Mouse (Mus musculus): ENCODE results near the gene Tpt1. TPM values are rescaled to one million over a fixed set of nuclear protein-coding genes. Genes with fewer than 3 reads are reported as not detected.

The Tpt1 gene
- total and polyA plus RNA-seq, 3 experiments = 698 to 1,876 (median 1,607) TPM

- Histone ChIP-seq H3K27ac (ENCODE audit: insufficient read depth, low read depth) (no peak overlapping the region), H3K4me3 (replicated peaks in 1 of 3; ENCODE audit: low read depth in 2 of 3, low read length in 2 of 3, poor library complexity in 1 of 3) (no peak overlapping the region), H3K79me2 (replicated peaks; ENCODE audit: control insufficient read depth, extremely low read depth, insufficient read depth, poor library complexity, severe bottlenecking) (peaks cover 13% of the 10 kb centered on the region), H3K36me3 (replicated peaks in 1 of 2; ENCODE audit: control insufficient read depth in 1 of 2, insufficient read depth in 1 of 2, low read length in 1 of 2) (peaks cover 35 to 56% of the 10 kb centered on the region in 2 experiments), H3K9me3 (replicated peaks; ENCODE audit: low read length) (no peaks in the 10 kb centered on the region), H3K27me3 (replicated peaks) (no peaks in the 10 kb centered on the region), H3K9ac (ENCODE audit: insufficient read depth, low read depth) (no peak overlapping the region), H3K4me2 (ENCODE audit: insufficient read depth, low read depth, poor library complexity, severe bottlenecking) (no peak overlapping the region), H3K4me1 (ENCODE audit: control insufficient read depth in 1 of 2, insufficient read depth in 2 of 2) (peaks cover 0 to 23% of the 10 kb centered on the region in 2 experiments; a peak in 2 of 4 replicates)
- DNase-seq (ENCODE audit: extremely low read depth) = no peak
- TF ChIP-seq ETS1 (conservative IDR thresholded peaks at IDR 0.05; ENCODE audit: low read depth, low read length) = no peak
- TF ChIP-seq POLR2AphosphoS2 (IDR thresholded peaks at IDR 0.05; ENCODE audit: low read depth, low read length) = peak; percentile 73
- in situ Hi-C loops (cut with MboI; ENCODE audit: low pct_ligation_motif_present, low pct_unique_long_range_greater_than_20kb, low sequenced_read_pairs) = no loop called here
- dilution Hi-C loops (cut with MboI; ENCODE audit: extremely low pct_ligation_motif_present, extremely low pct_unique_long_range_greater_than_20kb, low sequenced_read_pairs) = no loop called here
Observed at GRCm38 (mm10) chr14:75849236-75849635, 4.3 kb downstream of the Tpt1 start.

GRCm38 (mm10) chr14:75849842-75850568 lies 5.1 kb downstream of the Tpt1 start:
- no peak overlapping the region for H3K4me3 ChIP-seq (replicated peaks in 1 of 3; ENCODE audit: low read depth in 2 of 3, low read length in 2 of 3, poor library complexity in 1 of 3)
- in situ Hi-C loops (cut with MboI; ENCODE audit: low pct_ligation_motif_present, low pct_unique_long_range_greater_than_20kb, low sequenced_read_pairs) = no loop called here
- H3K27me3 ChIP-seq (replicated peaks) = no peaks in the 10 kb centered on the region
- peaks cover 13% of the 10 kb centered on the region for H3K79me2 ChIP-seq (replicated peaks; ENCODE audit: control insufficient read depth, extremely low read depth, insufficient read depth, poor library complexity, severe bottlenecking)
- H3K4me2 ChIP-seq (ENCODE audit: insufficient read depth, low read depth, poor library complexity, severe bottlenecking) = no peak overlapping the region
- peak; percentile 33; the same call in 1 of the 2 replicates for TF ChIP-seq POLR2A (IDR thresholded peaks at IDR 0.05; ENCODE audit: low read depth, low read length)
- TF ChIP-seq RAD21 (IDR thresholded peaks at IDR 0.05; ENCODE audit: low read depth, low read length) = no peak
- TF ChIP-seq USF2 (conservative IDR thresholded peaks at IDR 0.05; ENCODE audit: low read depth, low read length) = no peak
- no peak for TF ChIP-seq MEF2A (IDR thresholded peaks at IDR 0.05; ENCODE audit: borderline replicate concordance, low read depth, low read length)
- no peak for TF ChIP-seq ZKSCAN1 (IDR thresholded peaks at IDR 0.05; ENCODE audit: borderline replicate concordance, low read depth, low read length)
- no peak for TF ChIP-seq RCOR1 (conservative IDR thresholded peaks at IDR 0.05; ENCODE audit: low read depth, low read length)
- H3K9ac ChIP-seq (ENCODE audit: insufficient read depth, low read depth) = no peak overlapping the region
- peaks cover 35 to 57% of the 10 kb centered on the region in 2 experiments for H3K36me3 ChIP-seq (replicated peaks in 1 of 2; ENCODE audit: control insufficient read depth in 1 of 2, insufficient read depth in 1 of 2, low read length in 1 of 2)
- dilution Hi-C loops (cut with MboI; ENCODE audit: extremely low pct_ligation_motif_present, extremely low pct_unique_long_range_greater_than_20kb, low sequenced_read_pairs) = no loop called here
- H3K4me1 ChIP-seq (ENCODE audit: control insufficient read depth in 1 of 2, insufficient read depth in 2 of 2) = peaks cover 0 to 23% of the 10 kb centered on the region in 2 experiments; a peak in 2 of 4 replicates
- DNase-seq (ENCODE audit: extremely low read depth) = peak; percentile 9
- H3K27ac ChIP-seq (ENCODE audit: insufficient read depth, low read depth) = no peak overlapping the region
- no peaks in the 10 kb centered on the region for H3K9me3 ChIP-seq (replicated peaks; ENCODE audit: low read length)

GRCm38 (mm10) chr14:75850819-75851218 lies 5.9 kb downstream of the Tpt1 start:
- no peak for DNase-seq (ENCODE audit: extremely low read depth)
- peaks cover 35 to 60% of the 10 kb centered on the region in 2 experiments for H3K36me3 ChIP-seq (replicated peaks in 1 of 2; ENCODE audit: control insufficient read depth in 1 of 2, insufficient read depth in 1 of 2, low read length in 1 of 2)
- H3K27ac ChIP-seq (ENCODE audit: insufficient read depth, low read depth) = no peak overlapping the region
- dilution Hi-C loops (cut with MboI; ENCODE audit: extremely low pct_ligation_motif_present, extremely low pct_unique_long_range_greater_than_20kb, low sequenced_read_pairs) (no loop called here), in situ Hi-C loops (cut with MboI; ENCODE audit: low pct_ligation_motif_present, low pct_unique_long_range_greater_than_20kb, low sequenced_read_pairs) (no loop called here)
- H3K4me2 ChIP-seq (ENCODE audit: insufficient read depth, low read depth, poor library complexity, severe bottlenecking) = no peak overlapping the region
- H3K9ac ChIP-seq (ENCODE audit: insufficient read depth, low read depth) = no peak overlapping the region
- H3K79me2 ChIP-seq (replicated peaks; ENCODE audit: control insufficient read depth, extremely low read depth, insufficient read depth, poor library complexity, severe bottlenecking) = peaks cover 13% of the 10 kb centered on the region
- TF ChIP-seq POLR2A (IDR thresholded peaks at IDR 0.05; ENCODE audit: low read depth, low read length) (0 out of 2 replicates have a peak, but pooled peaks have one; percentile 1), MXI1 (IDR thresholded peaks at IDR 0.05; ENCODE audit: low read depth, low read length) (no peak)
- no peaks in the 10 kb centered on the region for H3K9me3 ChIP-seq (replicated peaks; ENCODE audit: low read length)
- H3K27me3 ChIP-seq (replicated peaks) = no peaks in the 10 kb centered on the region
- H3K4me3 ChIP-seq (replicated peaks in 1 of 3; ENCODE audit: low read depth in 2 of 3, low read length in 2 of 3, poor library complexity in 1 of 3) = no peak overlapping the region
- peaks cover 0 to 23% of the 10 kb centered on the region in 2 experiments; a peak in 2 of 4 replicates for H3K4me1 ChIP-seq (ENCODE audit: control insufficient read depth in 1 of 2, insufficient read depth in 2 of 2)

Measured in CH12.LX (cell line).